Mouse (Mus musculus) urinary bladder, adult 18-20 months (tissue): Measurements from ENCODE around the gene Wfdc17.

Experiments
- DNase-seq, 2 experiments: peaks; one replicate each; pipeline ENCODE4 v3.0.0; 2022; ENCODE audit warnings: low spot score in 2 of 2, mixed read lengths in 2 of 2

Gene Wfdc17

GRCm38 (mm10) chr11:83703705-83704104, at the start of gene Wfdc17:
Gene Wfdc17 (plus strand): TSS chr11:83703991.
- DNase-seq, result no peak

DNA sequence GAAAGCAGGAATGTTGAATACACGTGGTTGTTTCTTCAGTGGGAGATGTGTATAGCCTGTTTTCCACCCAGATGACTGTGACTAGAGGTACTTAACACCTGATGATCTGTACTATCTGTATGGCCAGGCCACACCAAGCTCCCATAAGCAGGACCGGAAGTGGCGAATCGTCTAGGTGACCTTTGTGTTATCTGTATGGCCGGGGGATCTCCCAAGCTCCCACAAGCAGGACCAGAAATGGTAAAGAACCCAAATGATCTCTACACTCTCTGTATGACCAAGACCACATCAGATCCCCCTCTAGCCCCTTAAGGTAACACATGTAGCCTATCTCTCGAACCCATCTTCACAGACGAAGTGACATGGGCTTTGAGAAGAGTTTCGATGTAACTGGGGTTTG, 49.2 kb upstream of the Wfdc17 start:
- DNase-seq, result no peak

GRCm38 (mm10) chr11:83657508-83657907, 46.3 kb upstream of the Wfdc17 start:
- no peak for DNase-seq

DNA sequence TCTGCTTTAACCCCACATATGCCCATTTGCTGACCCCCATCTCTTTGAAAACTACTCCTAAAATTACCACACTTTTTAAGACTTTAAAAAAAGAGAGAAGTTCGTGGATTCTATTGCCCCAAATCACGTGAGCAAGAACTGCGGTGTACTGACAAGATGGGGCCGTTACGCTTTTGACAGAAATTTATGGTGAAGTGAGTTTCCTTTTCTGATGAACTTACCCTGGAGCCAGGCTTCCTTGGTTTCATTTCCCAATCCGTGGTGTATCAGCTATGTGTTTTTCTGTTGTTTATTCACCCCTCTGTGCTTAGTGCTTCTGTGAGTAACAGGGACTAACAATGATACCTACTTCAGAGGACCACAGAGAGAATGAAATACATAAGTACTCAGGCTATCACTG, 45.0 kb upstream of the Wfdc17 start:
- no peak for DNase-seq

- DNase-seq, result no peak
Observed at GRCm38 (mm10) chr11:83662204-83662603, 41.6 kb upstream of the Wfdc17 start, which contains the start of gene Ccl4. Gene Ccl4 (plus strand): TSS chr11:83662584.

GRCm38 (mm10) chr11:83663532-83663931, 40.3 kb upstream of the Wfdc17 start:
- no peak for DNase-seq

DNA sequence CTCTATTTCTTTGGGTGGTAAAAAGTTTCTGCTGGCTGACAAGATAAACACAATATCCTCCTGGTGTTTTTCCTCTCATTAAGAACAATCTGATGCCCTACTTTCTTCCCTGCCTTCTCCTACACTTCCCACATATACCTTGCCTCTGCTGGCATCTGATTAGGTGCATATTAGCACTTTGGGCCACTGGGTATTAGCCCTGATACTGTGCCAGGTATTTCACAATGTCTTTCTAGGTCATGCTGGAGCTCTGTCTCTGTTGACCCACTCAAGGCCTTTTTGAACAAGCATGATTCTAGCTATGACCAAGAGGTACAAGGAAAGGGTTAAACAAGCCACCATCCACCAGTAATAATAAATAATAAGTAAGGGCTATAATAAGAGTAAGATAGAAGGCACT, 32.0 kb upstream of the Wfdc17 start:
- DNase-seq, result no peak

GRCm38 (mm10) chr11:83675665-83676064, 28.1 kb upstream of the Wfdc17 start:
- DNase-seq, result no peak

DNA sequence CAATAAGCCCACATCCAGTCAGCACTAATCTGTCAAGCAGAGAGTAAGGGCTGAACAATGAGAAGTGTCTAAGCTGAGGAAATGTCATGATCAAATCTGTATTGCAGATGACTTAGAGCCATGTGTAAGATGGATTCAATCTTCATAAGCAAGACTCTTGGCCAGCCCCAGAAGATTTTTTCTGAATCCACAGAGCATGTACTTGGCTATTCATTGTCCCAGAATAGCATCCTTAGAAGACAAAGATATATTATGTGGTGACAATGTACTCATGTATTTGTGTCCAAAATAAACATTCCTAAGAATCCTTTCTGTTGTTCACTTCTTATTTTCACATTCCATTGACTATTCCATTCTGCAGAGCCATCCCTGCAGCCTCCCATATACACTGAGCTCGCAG, 13.9 kb upstream of the Wfdc17 start:
- no peak for DNase-seq

DNA sequence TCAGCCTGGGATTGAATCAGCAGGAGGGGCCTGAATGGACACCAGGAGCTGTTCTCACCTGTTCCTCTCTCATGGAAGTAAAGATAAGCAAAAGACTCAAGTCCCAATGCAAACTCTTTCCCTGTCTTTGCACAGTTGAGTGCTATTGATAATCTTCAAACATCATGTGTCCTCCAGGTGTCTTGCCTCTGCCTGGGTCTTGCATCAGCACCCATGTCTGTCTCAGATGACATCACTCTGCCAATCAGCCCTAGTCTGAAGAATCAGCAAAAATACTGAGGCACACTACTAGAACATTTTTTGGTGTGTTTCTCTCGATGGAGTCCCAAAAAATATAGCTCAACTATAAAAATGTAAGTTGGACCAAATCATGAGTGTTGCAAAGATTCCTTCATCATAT, 11.8 kb upstream of the Wfdc17 start:
- DNase-seq, result no peak

DNA sequence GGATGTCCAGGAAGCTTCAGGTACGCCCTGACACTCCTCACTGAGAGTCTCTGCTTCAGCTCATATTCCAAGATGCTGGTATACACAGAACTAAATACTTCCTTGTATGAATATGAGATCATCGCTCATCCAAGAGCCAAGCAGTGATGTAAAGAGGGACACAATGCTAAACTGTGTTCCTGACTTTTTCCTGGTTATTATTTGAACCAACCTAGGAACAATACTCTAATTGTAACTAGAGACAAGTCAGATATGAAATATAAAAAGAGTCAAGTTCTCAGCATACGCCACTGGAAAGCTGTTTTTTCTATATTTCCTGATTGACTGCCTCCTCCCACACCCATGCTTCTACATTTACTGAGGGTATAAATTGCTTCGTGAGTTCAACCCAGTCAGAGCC, 4.9 kb downstream of the Wfdc17 start, which contains the start of gene Wfdc18:
Gene Wfdc18 (plus strand): TSS at position 301 of the 400 bp plus-strand sequence.
- no peak for DNase-seq

DNA sequence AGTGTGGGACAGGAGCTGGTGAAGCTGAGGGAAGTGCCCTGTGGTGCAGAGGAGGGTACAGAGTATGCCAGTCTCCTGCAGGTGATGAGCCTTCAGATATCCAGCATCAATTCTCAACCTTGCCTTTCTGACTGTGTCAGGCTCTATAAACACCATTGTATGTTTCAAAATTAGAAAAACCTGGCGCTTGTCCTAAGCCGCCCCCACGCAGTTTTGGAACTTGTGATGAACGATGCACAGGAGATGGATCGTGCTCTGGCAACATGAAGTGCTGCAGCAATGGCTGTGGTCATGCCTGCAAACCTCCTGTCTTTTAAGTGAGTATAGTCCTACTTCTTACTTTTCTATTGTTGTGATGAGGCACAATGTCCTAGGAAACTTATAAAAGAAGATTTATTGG, 5.9 kb downstream of the Wfdc17 start:
- no peak for DNase-seq

GRCm38 (mm10) chr11:83712671-83713070, 8.9 kb downstream of the Wfdc17 start:
- DNase-seq, result no peak

- DNase-seq, result no peak
Observed at GRCm38 (mm10) chr11:83713925-83714324, 10.1 kb downstream of the Wfdc17 start.

GRCm38 (mm10) chr11:83717042-83717665, 13.4 kb downstream of the Wfdc17 start:
- DNase-seq, result no peak

- no peak for DNase-seq
Observed at GRCm38 (mm10) chr11:83720766-83721165, 17.0 kb downstream of the Wfdc17 start.

- no peak for DNase-seq
Observed at GRCm38 (mm10) chr11:83728757-83729432, 25.1 kb downstream of the Wfdc17 start.

DNA sequence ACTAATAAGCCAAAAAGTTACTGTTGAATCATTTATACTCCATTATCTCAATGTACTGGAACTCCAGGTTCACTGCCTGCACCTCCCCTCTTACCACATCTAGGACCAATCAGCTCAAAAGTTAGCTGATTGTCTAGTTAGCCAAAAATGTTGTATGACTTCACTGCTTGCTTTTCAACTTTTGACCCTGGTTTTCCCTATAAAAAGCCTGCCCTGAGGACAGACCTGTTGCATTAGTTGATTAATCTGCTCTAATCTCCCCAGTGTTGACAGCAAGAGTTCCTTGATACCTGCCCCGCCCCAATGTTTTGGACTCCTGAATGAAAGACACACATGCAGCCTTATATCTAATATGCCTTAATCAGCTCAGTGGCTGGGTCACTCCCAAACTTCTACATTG, 27.3 kb downstream of the Wfdc17 start:
- no peak for DNase-seq

GRCm38 (mm10) chr11:83733071-83733640, 29.4 kb downstream of the Wfdc17 start:
- no peak for DNase-seq

GRCm38 (mm10) chr11:83734215-83734614, 30.4 kb downstream of the Wfdc17 start:
- no peak for DNase-seq

- no peak for DNase-seq
Observed at GRCm38 (mm10) chr11:83735881-83736280, 32.1 kb downstream of the Wfdc17 start.

- no peak for DNase-seq
Observed at GRCm38 (mm10) chr11:83737109-83737558, 33.3 kb downstream of the Wfdc17 start.

GRCm38 (mm10) chr11:83739241-83739640, 35.5 kb downstream of the Wfdc17 start:
- peak; percentile 48 to 60 for DNase-seq
